Mouse (Mus musculus): ENCODE measurements around the gene Clec4f. TPM values are rescaled to one million over a fixed set of nuclear protein-coding genes. Genes with fewer than 3 reads are reported as not detected.

Clec4f gene
- polyA plus RNA-seq (2015; fragmentation: Nextera tagmentation; extraction: Ambion mirVana), result 3.1 and 3.7 TPM in 2 replicates

DNA sequence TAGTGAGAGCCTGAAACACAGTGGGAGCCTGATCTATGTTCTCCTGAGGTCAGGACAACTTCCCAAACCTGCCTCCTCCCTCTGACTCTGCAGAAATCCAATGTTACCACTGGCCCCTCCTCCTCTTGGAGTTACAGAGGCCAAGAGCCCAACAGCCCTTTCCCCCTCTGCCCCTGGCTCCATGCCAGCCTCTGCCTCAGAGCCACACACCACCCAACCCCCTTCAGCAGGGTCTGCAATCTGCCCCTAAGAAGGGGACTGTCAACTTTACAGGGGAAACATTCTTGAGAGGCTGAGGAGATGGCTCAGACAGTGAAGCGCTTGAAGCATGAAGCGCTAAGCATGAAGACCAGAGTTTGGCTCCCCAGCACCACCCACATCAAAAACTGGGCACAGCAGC lies at the start of gene Clec4f:
Gene Clec4f (minus strand): TSS at position 101 of the 400 bp plus-strand sequence.
- Histone ChIP-seq H3K4me3 (replicated peaks) (no peak within 1 kb of the TSS), H3K36me3 (no peaks in the 10 kb centered on the region), H3K27ac (no peak within 1 kb of the TSS), H3K9ac (no peak within 1 kb of the TSS), H3K27me3 (no peaks in the 10 kb centered on the region), H3K9me3 (replicated peaks) (no peaks in the 10 kb centered on the region), H3K4me2 (no peak within 1 kb of the TSS), H3K4me1 (replicated peaks) (no peaks in the 10 kb centered on the region)
- DNase-seq (no peak), ATAC-seq (ENCODE audit: low read depth) (no peak)
- 81% methylated on average over 2 of the region's 2 CpGs for WGBS (ENCODE audit: insufficient replicate concordance)

DNA sequence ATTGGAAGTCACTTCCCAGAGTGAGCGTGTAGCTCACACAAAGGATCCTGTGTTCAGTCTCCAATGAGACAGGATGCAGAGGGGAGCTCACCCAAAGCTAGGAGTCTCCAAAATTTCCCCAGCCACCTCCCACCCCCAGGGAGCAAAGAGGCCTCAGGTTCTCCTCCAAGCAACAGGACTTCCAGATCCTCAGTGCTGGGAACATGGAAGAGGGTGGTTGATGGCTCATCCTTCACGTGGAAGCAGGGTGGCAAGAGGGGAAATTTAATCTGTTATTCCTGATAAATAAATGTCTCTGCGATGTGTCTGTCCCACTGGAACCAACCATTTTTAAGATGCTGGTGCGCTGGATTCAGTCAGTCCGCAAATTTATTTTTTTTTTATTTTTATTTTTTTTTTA lies 48.7 kb upstream of the Clec4f start:
- no peaks in the 10 kb centered on the region for H3K36me3 ChIP-seq
- no peak overlapping the region for H3K4me3 ChIP-seq (replicated peaks)
- H3K4me1 ChIP-seq (replicated peaks), result no peaks in the 10 kb centered on the region
- no peak overlapping the region for H3K9ac ChIP-seq
- 14% methylated on average over 5 of the region's 5 CpGs for WGBS (ENCODE audit: insufficient replicate concordance)
- peaks cover 97% of the 10 kb centered on the region for H3K27me3 ChIP-seq
- no peak overlapping the region for H3K4me2 ChIP-seq
- H3K9me3 ChIP-seq (replicated peaks), result no peaks in the 10 kb centered on the region
- DNase-seq, result no peak
- H3K27ac ChIP-seq, result no peak overlapping the region
- no peak for ATAC-seq (ENCODE audit: low read depth)

DNA sequence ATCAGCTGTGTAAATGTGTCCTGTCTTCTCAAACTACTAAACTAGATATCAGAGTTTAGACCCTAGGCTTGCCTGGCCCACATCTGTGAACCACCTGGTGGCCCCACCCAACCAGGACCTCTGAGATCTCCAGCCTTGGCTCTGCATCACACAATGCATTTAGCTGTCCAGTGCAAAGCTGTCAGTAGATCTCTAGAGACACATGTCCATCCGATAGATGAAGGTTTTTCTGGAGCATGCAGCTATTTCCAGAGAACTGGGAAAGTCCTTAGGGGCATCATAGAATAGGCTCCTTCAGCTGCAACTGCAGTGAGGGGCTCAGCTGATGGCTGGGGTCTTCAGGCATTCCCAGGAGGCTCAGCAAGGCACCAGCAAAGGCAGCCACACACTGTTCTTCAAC lies 48.3 kb upstream of the Clec4f start:
- H3K4me2 ChIP-seq, result no peak overlapping the region
- peaks cover 97% of the 10 kb centered on the region for H3K27me3 ChIP-seq

DNA sequence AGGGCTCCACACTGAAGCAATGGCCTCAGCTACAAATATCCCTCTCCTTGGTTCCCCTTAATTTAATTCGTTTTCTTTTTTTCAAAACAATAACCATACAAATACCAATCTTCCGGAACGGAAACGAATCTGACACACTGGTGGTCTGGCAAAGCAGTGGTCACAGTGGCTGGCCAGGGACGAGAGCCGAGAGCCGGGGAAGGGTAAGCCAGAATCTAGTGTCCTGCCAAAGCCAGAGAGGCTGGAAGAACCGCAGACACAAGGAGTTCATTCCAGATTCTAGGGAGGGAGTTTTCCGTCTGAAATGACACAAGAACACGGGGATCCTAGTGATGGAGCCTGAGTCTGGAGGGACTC lies 47.7 kb upstream of the Clec4f start:
- no peak overlapping the region for H3K4me2 ChIP-seq
- H3K27ac ChIP-seq, result no peak overlapping the region
- H3K36me3 ChIP-seq, result no peaks in the 10 kb centered on the region
- H3K9ac ChIP-seq, result no peak overlapping the region
- H3K4me1 ChIP-seq (replicated peaks), result no peaks in the 10 kb centered on the region
- ATAC-seq (ENCODE audit: low read depth), result no peak
- H3K4me3 ChIP-seq (replicated peaks), result no peak overlapping the region
- no peaks in the 10 kb centered on the region for H3K9me3 ChIP-seq (replicated peaks)
- peaks cover 97% of the 10 kb centered on the region for H3K27me3 ChIP-seq
- no peak for DNase-seq
- WGBS (ENCODE audit: insufficient replicate concordance), result 3% methylated on average over 10 of the region's 10 CpGs

More for the DNA sequence above, 48.3 kb upstream of the Clec4f start:
- ATAC-seq (ENCODE audit: low read depth) (no peak), DNase-seq (no peak)
- H3K4me3 ChIP-seq (replicated peaks), result no peak overlapping the region
- H3K27ac ChIP-seq, result no peak overlapping the region
- H3K4me1 ChIP-seq (replicated peaks), result no peaks in the 10 kb centered on the region
- 15% methylated on average over 1 of the region's 1 CpGs for WGBS (ENCODE audit: insufficient replicate concordance)
- no peak overlapping the region for H3K9ac ChIP-seq
- no peaks in the 10 kb centered on the region for H3K36me3 ChIP-seq
- no peaks in the 10 kb centered on the region for H3K9me3 ChIP-seq (replicated peaks)

DNA sequence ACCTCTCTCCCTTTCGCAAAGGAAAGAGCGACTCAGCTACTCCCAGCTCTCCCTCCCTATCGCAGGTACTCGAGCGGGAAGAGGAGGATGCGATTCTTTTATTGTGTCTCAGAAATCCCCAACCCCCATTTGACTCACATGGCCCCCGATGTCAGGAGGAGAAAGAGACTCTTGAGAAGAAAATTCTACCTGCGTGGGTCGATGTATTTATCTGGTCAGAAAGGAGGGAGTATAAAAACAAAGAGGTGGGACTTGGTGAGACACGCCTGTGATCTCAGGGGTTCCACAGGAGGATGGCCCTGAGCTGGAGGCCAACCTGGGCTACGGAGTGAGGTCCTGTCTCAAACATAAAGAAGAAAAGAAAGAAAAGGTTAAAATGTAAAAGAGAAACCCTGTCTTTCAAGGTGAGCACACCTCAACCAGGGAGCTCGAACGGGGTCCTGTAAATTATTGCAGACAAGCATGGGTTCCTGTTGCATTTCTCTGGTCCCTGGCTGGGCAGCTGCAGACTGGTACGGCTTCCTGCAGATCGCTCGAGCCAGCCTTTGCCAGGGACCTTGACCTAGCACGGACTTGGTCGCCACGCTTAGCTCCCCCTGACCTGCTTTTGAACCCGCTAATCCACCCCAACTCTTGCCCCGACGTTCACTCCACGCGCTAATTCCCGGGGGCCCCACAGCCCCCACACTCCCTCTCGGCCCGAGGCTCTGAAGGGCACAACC lies 47.2 kb upstream of the Clec4f start:
- H3K9me3 ChIP-seq (replicated peaks), result no peaks in the 10 kb centered on the region
- WGBS (ENCODE audit: insufficient replicate concordance), result 2% methylated on average over 27 of the region's 27 CpGs
- DNase-seq (no peak), ATAC-seq (ENCODE audit: low read depth) (no peak)
- H3K4me1 ChIP-seq (replicated peaks), result no peaks in the 10 kb centered on the region
- H3K27me3 ChIP-seq, result peaks cover 97% of the 10 kb centered on the region
- H3K36me3 ChIP-seq, result no peaks in the 10 kb centered on the region
- no peak overlapping the region for H3K27ac ChIP-seq
- no peak overlapping the region for H3K4me3 ChIP-seq (replicated peaks)
- H3K4me2 ChIP-seq, result no peak overlapping the region
- H3K9ac ChIP-seq, result no peak overlapping the region

DNA sequence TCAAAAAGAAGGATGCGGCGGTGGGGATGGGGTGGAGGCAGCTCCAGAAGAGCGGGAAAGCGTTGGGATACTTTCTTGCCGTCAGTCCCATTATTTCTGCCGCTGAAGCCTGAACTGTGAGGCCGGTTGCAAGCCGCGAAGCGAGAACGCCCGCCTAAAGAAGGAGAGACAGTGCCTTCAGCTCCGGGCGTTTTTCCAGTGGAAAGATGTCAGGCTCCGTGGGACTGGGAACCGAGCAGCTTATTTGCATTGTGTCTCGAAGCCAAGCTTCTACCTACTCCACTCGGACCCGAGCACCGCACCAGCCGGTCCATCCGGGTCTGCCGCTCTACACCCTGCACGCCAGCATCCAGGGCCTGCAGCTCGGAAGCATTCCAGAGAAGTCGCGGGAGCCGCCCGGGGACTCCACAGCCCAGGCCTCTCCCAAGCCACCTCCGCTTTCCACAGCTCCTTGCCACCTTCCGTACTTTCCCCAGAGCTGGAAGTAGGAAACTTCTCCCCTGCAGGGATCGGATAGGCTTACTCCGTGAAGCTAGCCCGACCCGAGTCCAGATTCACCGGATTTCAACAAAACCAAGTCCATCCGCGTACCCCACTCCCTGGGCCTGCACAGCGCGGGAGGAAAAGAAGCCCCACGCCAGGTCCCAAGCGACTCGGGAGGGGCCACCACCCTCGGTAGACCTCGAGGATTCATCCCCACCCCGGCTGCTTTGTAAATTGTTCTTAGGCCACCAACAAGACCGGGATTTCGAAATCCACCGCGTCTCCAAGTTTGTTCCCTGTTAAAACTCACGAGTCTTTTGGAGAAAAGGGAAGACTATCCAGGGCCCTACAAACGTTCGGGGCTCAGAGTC lies 46.4 kb upstream of the Clec4f start:
- Histone ChIP-seq H3K36me3 (no peaks in the 10 kb centered on the region), H3K9ac (no peak overlapping the region), H3K4me3 (replicated peaks) (no peak overlapping the region), H3K4me2 (no peak overlapping the region), H3K27ac (no peak overlapping the region), H3K4me1 (replicated peaks) (no peaks in the 10 kb centered on the region), H3K9me3 (replicated peaks) (no peaks in the 10 kb centered on the region), H3K27me3 (peaks cover 97% of the 10 kb centered on the region)
- ATAC-seq (ENCODE audit: low read depth) (no peak), DNase-seq (no peak)
- 1% methylated on average over 53 of the region's 53 CpGs for WGBS (ENCODE audit: insufficient replicate concordance)

DNA sequence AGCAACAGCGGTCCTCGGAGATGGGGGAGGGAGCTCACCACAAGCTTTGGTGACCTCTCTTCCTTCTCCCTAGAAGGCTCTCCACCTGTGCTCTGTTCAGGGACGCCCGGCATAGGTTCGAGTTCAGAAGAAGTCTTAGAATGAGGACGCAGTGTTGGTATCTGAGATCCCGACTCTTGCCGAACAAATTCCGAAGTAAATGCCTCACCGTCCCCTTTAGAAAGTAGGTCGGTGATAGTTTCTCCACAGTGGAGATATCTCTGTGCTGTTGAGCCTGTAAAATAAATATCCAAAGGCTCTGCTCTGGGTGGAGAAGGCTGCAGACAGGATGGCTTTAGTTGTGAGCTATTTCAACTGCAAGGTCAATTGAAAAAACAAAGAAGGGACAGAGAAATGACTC lies 45.0 kb upstream of the Clec4f start:
- H3K4me1 ChIP-seq (replicated peaks), result no peaks in the 10 kb centered on the region
- 4% methylated on average over 11 of the region's 11 CpGs for WGBS (ENCODE audit: insufficient replicate concordance)
- H3K36me3 ChIP-seq, result no peaks in the 10 kb centered on the region
- peaks cover 97% of the 10 kb centered on the region for H3K27me3 ChIP-seq
- ATAC-seq (ENCODE audit: low read depth), result no peak
- H3K9me3 ChIP-seq (replicated peaks), result no peaks in the 10 kb centered on the region
- no peak overlapping the region for H3K27ac ChIP-seq
- H3K9ac ChIP-seq, result no peak overlapping the region
- H3K4me3 ChIP-seq (replicated peaks), result no peak overlapping the region
- no peak for DNase-seq
- H3K4me2 ChIP-seq, result no peak overlapping the region

DNA sequence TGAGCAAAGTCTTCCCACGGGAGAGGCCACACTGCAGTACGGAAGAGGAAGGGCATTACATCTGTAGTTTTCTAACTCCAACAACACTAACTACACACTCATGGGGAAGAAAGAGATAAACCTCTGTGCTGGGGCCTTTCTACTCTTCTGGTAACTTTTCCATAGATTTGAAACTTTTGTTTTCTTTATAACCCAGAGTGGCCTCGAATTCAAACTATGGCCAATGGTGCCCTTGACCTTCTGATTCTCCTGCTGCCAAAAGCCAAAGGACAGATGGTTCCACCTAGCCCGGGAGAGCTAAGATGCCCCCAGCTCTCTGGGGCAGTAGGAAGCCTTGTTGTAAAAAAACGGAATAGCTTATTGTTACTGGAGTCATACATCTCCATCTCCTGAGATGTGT lies 44.0 kb upstream of the Clec4f start:
- no peak overlapping the region for H3K4me3 ChIP-seq (replicated peaks)
- no peak overlapping the region for H3K4me2 ChIP-seq
- peaks cover 97% of the 10 kb centered on the region for H3K27me3 ChIP-seq
- H3K36me3 ChIP-seq, result no peaks in the 10 kb centered on the region
- 1% methylated on average over 5 of the region's 5 CpGs for WGBS (ENCODE audit: insufficient replicate concordance)
- no peak overlapping the region for H3K27ac ChIP-seq
- no peaks in the 10 kb centered on the region for H3K9me3 ChIP-seq (replicated peaks)
- DNase-seq (no peak), ATAC-seq (ENCODE audit: low read depth) (no peak)
- H3K9ac ChIP-seq, result no peak overlapping the region
- H3K4me1 ChIP-seq (replicated peaks), result no peaks in the 10 kb centered on the region

DNA sequence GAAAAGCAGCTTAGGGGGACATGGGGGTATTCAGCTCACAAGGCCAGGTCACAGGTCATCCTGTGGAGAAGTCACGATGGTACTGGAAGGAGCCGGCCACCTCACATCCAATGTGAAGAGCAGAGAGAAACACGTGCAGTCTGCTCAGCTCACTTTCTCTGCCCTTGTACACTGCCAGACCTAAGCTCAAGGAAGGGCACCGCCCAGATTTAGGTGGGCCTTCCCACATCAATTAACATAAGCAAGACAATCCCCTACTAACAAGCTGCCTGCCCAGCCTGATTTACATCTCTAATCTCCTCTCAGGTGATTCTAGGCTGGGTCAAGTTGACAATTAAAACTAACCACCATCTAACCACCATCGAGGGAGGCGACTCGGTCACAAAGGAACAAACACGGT lies 41.9 kb upstream of the Clec4f start:
- ATAC-seq (ENCODE audit: low read depth) (no peak), DNase-seq (no peak)
- Histone ChIP-seq H3K4me1 (replicated peaks) (no peaks in the 10 kb centered on the region), H3K9me3 (replicated peaks) (no peaks in the 10 kb centered on the region), H3K4me2 (no peak overlapping the region), H3K4me3 (replicated peaks) (no peak overlapping the region), H3K27me3 (peaks cover 97% of the 10 kb centered on the region), H3K27ac (no peak overlapping the region), H3K36me3 (no peaks in the 10 kb centered on the region), H3K9ac (no peak overlapping the region)
- WGBS (ENCODE audit: insufficient replicate concordance), result 5% methylated on average over 8 of the region's 8 CpGs

DNA sequence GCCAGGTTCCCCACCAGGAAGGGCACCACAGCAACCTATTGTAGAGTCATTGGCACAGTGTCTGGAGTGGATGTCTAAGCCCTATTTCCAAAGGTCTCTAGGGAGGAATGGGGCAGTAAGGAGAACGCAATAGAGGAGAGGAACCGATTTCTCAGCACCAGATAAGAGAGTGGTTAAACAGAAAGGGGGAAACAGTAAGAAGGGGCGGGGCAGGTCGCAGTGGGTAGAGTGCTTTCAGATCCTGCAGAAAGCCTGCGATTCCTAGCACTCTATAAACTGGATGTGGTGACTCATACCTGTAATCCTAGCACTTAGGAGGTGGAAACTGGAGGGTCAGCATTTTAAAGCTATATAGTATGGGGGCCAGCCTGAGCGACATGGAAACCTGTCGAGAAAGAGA lies 40.7 kb upstream of the Clec4f start:
- ATAC-seq (ENCODE audit: low read depth) (no peak), DNase-seq (no peak)
- Histone ChIP-seq H3K9me3 (replicated peaks) (no peaks in the 10 kb centered on the region), H3K4me3 (replicated peaks) (no peak overlapping the region), H3K36me3 (no peaks in the 10 kb centered on the region), H3K4me2 (no peak overlapping the region), H3K9ac (no peak overlapping the region), H3K27ac (no peak overlapping the region), H3K4me1 (replicated peaks) (no peaks in the 10 kb centered on the region), H3K27me3 (peaks cover 98% of the 10 kb centered on the region)
- WGBS (ENCODE audit: insufficient replicate concordance), result under 1% methylated on average over 7 of the region's 7 CpGs

DNA sequence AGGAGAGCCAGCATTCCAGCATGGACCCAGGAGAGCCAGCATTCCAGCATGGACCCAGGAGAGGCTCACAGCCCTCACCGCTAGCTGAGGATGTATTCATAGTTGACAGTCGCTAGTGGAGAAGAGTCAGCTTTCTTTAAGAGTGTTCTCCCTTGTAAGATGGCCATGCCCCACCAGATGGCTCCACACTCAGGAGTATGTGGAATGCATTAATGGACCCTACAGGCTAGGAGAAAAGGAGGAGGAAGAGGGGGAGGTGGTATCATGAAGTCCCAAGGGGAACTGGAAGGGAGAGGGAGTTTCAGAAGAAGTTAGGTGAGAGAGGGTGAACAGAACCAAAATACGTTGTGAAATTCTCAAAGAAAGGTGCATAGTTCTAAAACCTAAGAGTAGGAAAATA lies 39.7 kb upstream of the Clec4f start:
- Histone ChIP-seq H3K4me1 (replicated peaks) (no peaks in the 10 kb centered on the region), H3K9ac (no peak overlapping the region), H3K36me3 (no peaks in the 10 kb centered on the region), H3K27ac (no peak overlapping the region), H3K4me3 (replicated peaks) (no peak overlapping the region), H3K27me3 (peaks cover 97% of the 10 kb centered on the region), H3K4me2 (no peak overlapping the region), H3K9me3 (replicated peaks) (no peaks in the 10 kb centered on the region)
- ATAC-seq (ENCODE audit: low read depth) (no peak), DNase-seq (no peak)
- WGBS (ENCODE audit: insufficient replicate concordance), result 8% methylated on average over 3 of the region's 3 CpGs

DNA sequence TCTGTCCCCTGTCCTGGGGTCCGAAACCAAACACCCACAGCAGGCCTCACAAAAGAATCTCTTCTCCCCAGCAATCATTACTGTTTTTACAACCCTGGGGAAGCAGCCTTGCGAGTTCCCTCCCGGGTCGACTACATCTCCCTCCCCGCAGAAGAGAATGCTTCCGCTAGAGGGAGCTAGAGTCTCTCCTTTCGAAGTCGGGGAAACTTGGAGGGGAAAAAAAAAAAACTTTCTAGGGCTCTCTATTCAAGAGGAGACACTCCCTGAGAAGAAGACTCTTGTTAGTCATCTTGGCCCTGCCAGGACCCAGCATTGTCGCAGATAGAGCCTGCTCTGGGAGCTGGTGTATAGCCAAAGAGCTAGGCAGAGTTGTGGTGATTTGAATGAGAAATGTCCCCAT lies 37.8 kb upstream of the Clec4f start:
- ATAC-seq (ENCODE audit: low read depth), result no peak

More for the DNA sequence above, 37.8 kb upstream of the Clec4f start:
- no peaks in the 10 kb centered on the region for H3K4me1 ChIP-seq (replicated peaks)
- no peak overlapping the region for H3K27ac ChIP-seq
- H3K36me3 ChIP-seq, result no peaks in the 10 kb centered on the region
- DNase-seq, result peak; percentile 14
- H3K4me2 ChIP-seq, result no peak overlapping the region
- H3K9ac ChIP-seq, result no peak overlapping the region
- peaks cover 93% of the 10 kb centered on the region for H3K27me3 ChIP-seq
- H3K9me3 ChIP-seq (replicated peaks), result no peaks in the 10 kb centered on the region
- WGBS (ENCODE audit: insufficient replicate concordance), result 0% methylated on average over 9 of the region's 9 CpGs
- H3K4me3 ChIP-seq (replicated peaks), result no peak overlapping the region
